Mouse (Mus musculus) megakaryocyte, embryonic 14.5 days (primary cell): ENCODE measurements around the gene Dusp11.

ENCODE experiments used
- FLI1 ChIP-seq: IDR thresholded peaks from 2 replicates; pipeline ENCODE4 v1.6.1; 2012; ENCODE audit warnings: low read length, inconsistent platforms, mixed read lengths
- GATA1 ChIP-seq: IDR thresholded peaks from 3 replicates; pipeline ENCODE4 v1.6.1; 2012; ENCODE audit warnings: mixed read lengths, low read length, inconsistent platforms, borderline replicate concordance

- TF ChIP-seq FLI1, result no peak
- TF ChIP-seq GATA1, result no peak
These were observed 14.8 kb upstream of the Dusp11 start for GRCm38 (mm10) chr6:85976242-85976641.
